Mouse (Mus musculus) neural tube, embryonic 10.5 days (tissue): ENCODE data around the gene Grin3a.

ENCODE experiments used
- DNase-seq: peaks from one replicate; pipeline ENCODE4 v3.0.0-alpha.2; 2017; ENCODE audit warnings: low spot score; ENCODE audit errors: extremely low spot score

The Grin3a gene

GRCm38 (mm10) chr4:49845612-49845985 lies at the start of gene Grin3a:
Grin3a (minus strand) TSS chr4:49845744.
- DNase-seq = no peak

GRCm38 (mm10) chr4:49891835-49892301 lies 46.3 kb upstream of the Grin3a start:
- no peak for DNase-seq

GRCm38 (mm10) chr4:49877084-49877483 lies 31.5 kb upstream of the Grin3a start:
- no peak for DNase-seq

- DNase-seq = no peak
These were observed 15.1 kb upstream of the Grin3a start for GRCm38 (mm10) chr4:49860611-49861010.

- DNase-seq = peak; percentile 71
These were observed 524 bp downstream of the Grin3a start for GRCm38 (mm10) chr4:49844828-49845611.

- peak; percentile 26 for DNase-seq
These were observed 1.2 kb downstream of the Grin3a start for GRCm38 (mm10) chr4:49844274-49844827.

- DNase-seq = peak; percentile 27
These were observed 1.8 kb downstream of the Grin3a start for GRCm38 (mm10) chr4:49843787-49844186.

GRCm38 (mm10) chr4:49832035-49832434 lies 13.5 kb downstream of the Grin3a start:
- DNase-seq = no peak

- no peak for DNase-seq
These were observed 31.7 kb downstream of the Grin3a start for GRCm38 (mm10) chr4:49813852-49814251.

- no peak for DNase-seq
These were observed 38.8 kb downstream of the Grin3a start for GRCm38 (mm10) chr4:49806791-49807190.

- DNase-seq = no peak
These were observed 46.2 kb downstream of the Grin3a start for GRCm38 (mm10) chr4:49799338-49799737.

- DNase-seq = no peak
These were observed 56.6 kb downstream of the Grin3a start for GRCm38 (mm10) chr4:49788971-49789370.

GRCm38 (mm10) chr4:49742847-49743246 lies 102.7 kb downstream of the Grin3a start:
- no peak for DNase-seq

GRCm38 (mm10) chr4:49741942-49742341 lies 103.6 kb downstream of the Grin3a start:
- DNase-seq = no peak

- DNase-seq = no peak
These were observed 104.5 kb downstream of the Grin3a start for GRCm38 (mm10) chr4:49740796-49741766.

GRCm38 (mm10) chr4:49739561-49739960 lies 106.0 kb downstream of the Grin3a start:
- no peak for DNase-seq

- no peak for DNase-seq
These were observed 116.2 kb downstream of the Grin3a start for GRCm38 (mm10) chr4:49729326-49729725.

GRCm38 (mm10) chr4:49723908-49724307 lies 121.6 kb downstream of the Grin3a start:
- DNase-seq = no peak

- no peak for DNase-seq
These were observed 153.9 kb downstream of the Grin3a start for GRCm38 (mm10) chr4:49691405-49692194.

- DNase-seq = peak; percentile 45
These were observed 156.8 kb downstream of the Grin3a start for GRCm38 (mm10) chr4:49688594-49689288.
